Mouse (Mus musculus): Measurements from ENCODE around the gene Mcat. TPM values are rescaled to one million over a fixed set of nuclear protein-coding genes. Genes with fewer than 3 reads are reported as not detected.

Gene Mcat
- polyA plus RNA-seq, 1 experiment: 25.0 TPM

- WGBS: 72% methylated on average over 6 of the region's 6 CpGs
- no peak for TF ChIP-seq CTCF (IDR thresholded peaks at IDR 0.05; ENCODE audit: borderline replicate concordance, insufficient read depth, low read depth, low read length)
- no peak for TF ChIP-seq POLR2A (IDR thresholded peaks at IDR 0.05; ENCODE audit: borderline replicate concordance, insufficient read depth, low read length)
- DNase-seq: no peak
Measured at GRCm38 (mm10) chr15:83591758-83592157, 28.2 kb upstream of the Mcat start.

GRCm38 (mm10) chr15:83590841-83591240 is 27.3 kb upstream of the Mcat start:
- Histone ChIP-seq H3K4me1 (ENCODE audit: control insufficient read depth, insufficient read depth, low read length) (peaks cover 5% of the 10 kb centered on the region; the same call in 1 of the 2 replicates), H3K27me3 (ENCODE audit: control insufficient read depth, insufficient read depth, low read length) (no peaks in the 10 kb centered on the region), H3K4me3 (replicated peaks; ENCODE audit: insufficient read depth, low read depth, low read length) (no peak overlapping the region), H3K27ac (ENCODE audit: insufficient read depth, low read length) (no peak overlapping the region)
- no peak for DNase-seq
- 91% methylated on average over 4 of the region's 4 CpGs for WGBS
- no peak for TF ChIP-seq POLR2A (IDR thresholded peaks at IDR 0.05; ENCODE audit: borderline replicate concordance, insufficient read depth, low read length)
- TF ChIP-seq CTCF (IDR thresholded peaks at IDR 0.05; ENCODE audit: borderline replicate concordance, insufficient read depth, low read depth, low read length): no peak

More at GRCm38 (mm10) chr15:83591758-83592157, 28.2 kb upstream of the Mcat start:
- H3K27me3 ChIP-seq (ENCODE audit: control insufficient read depth, insufficient read depth, low read length): no peaks in the 10 kb centered on the region
- no peak overlapping the region for H3K4me3 ChIP-seq (replicated peaks; ENCODE audit: insufficient read depth, low read depth, low read length)
- H3K4me1 ChIP-seq (ENCODE audit: control insufficient read depth, insufficient read depth, low read length): peaks cover 5% of the 10 kb centered on the region; the same call in 1 of the 2 replicates
- H3K27ac ChIP-seq (ENCODE audit: insufficient read depth, low read length): no peak overlapping the region

GRCm38 (mm10) chr15:83584741-83585220 is 21.2 kb upstream of the Mcat start:
- TF ChIP-seq CTCF (IDR thresholded peaks at IDR 0.05; ENCODE audit: borderline replicate concordance, insufficient read depth, low read depth, low read length) (no peak), POLR2A (IDR thresholded peaks at IDR 0.05; ENCODE audit: borderline replicate concordance, insufficient read depth, low read length) (no peak)
- no peak overlapping the region for H3K4me3 ChIP-seq (replicated peaks; ENCODE audit: insufficient read depth, low read depth, low read length)
- no peaks in the 10 kb centered on the region for H3K27me3 ChIP-seq (ENCODE audit: control insufficient read depth, insufficient read depth, low read length)
- no peaks in the 10 kb centered on the region for H3K4me1 ChIP-seq (ENCODE audit: control insufficient read depth, insufficient read depth, low read length)
- no peak for DNase-seq
- 68% methylated on average over 6 of the region's 6 CpGs for WGBS
- no peak overlapping the region for H3K27ac ChIP-seq (ENCODE audit: insufficient read depth, low read length)

GRCm38 (mm10) chr15:83583419-83584156 is 20.0 kb upstream of the Mcat start:
- no peak for TF ChIP-seq POLR2A (IDR thresholded peaks at IDR 0.05; ENCODE audit: borderline replicate concordance, insufficient read depth, low read length)
- TF ChIP-seq CTCF (IDR thresholded peaks at IDR 0.05; ENCODE audit: borderline replicate concordance, insufficient read depth, low read depth, low read length): peak; percentile 45
- H3K4me3 ChIP-seq (replicated peaks; ENCODE audit: insufficient read depth, low read depth, low read length): no peak overlapping the region
- 75% methylated on average over 8 of the region's 8 CpGs for WGBS
- no peak overlapping the region for H3K27ac ChIP-seq (ENCODE audit: insufficient read depth, low read length)
- H3K4me1 ChIP-seq (ENCODE audit: control insufficient read depth, insufficient read depth, low read length): no peaks in the 10 kb centered on the region
- H3K27me3 ChIP-seq (ENCODE audit: control insufficient read depth, insufficient read depth, low read length): no peaks in the 10 kb centered on the region
- DNase-seq: no peak

- Histone ChIP-seq H3K27me3 (ENCODE audit: control insufficient read depth, insufficient read depth, low read length) (no peaks in the 10 kb centered on the region), H3K4me1 (ENCODE audit: control insufficient read depth, insufficient read depth, low read length) (no peaks in the 10 kb centered on the region), H3K27ac (ENCODE audit: insufficient read depth, low read length) (no peak overlapping the region), H3K4me3 (replicated peaks; ENCODE audit: insufficient read depth, low read depth, low read length) (no peak overlapping the region)
- DNase-seq: no peak
- TF ChIP-seq CTCF (IDR thresholded peaks at IDR 0.05; ENCODE audit: borderline replicate concordance, insufficient read depth, low read depth, low read length): no peak
- TF ChIP-seq POLR2A (IDR thresholded peaks at IDR 0.05; ENCODE audit: borderline replicate concordance, insufficient read depth, low read length): no peak
- 63% methylated on average over 4 of the region's 4 CpGs for WGBS
Measured at GRCm38 (mm10) chr15:83582931-83583330, 19.3 kb upstream of the Mcat start.

- Histone ChIP-seq H3K4me1 (ENCODE audit: control insufficient read depth, insufficient read depth, low read length) (no peaks in the 10 kb centered on the region), H3K4me3 (replicated peaks; ENCODE audit: insufficient read depth, low read depth, low read length) (no peak overlapping the region), H3K27ac (ENCODE audit: insufficient read depth, low read length) (no peak overlapping the region), H3K27me3 (ENCODE audit: control insufficient read depth, insufficient read depth, low read length) (no peaks in the 10 kb centered on the region)
- WGBS: 92% methylated on average over 9 of the region's 9 CpGs
- no peak for TF ChIP-seq POLR2A (IDR thresholded peaks at IDR 0.05; ENCODE audit: borderline replicate concordance, insufficient read depth, low read length)
- no peak for TF ChIP-seq CTCF (IDR thresholded peaks at IDR 0.05; ENCODE audit: borderline replicate concordance, insufficient read depth, low read depth, low read length)
- DNase-seq: no peak
Measured at GRCm38 (mm10) chr15:83576651-83577050, 13.1 kb upstream of the Mcat start.

- no peak overlapping the region for H3K4me3 ChIP-seq (replicated peaks; ENCODE audit: insufficient read depth, low read depth, low read length)
- 96% methylated on average over 8 of the region's 8 CpGs for WGBS
- no peak overlapping the region for H3K27ac ChIP-seq (ENCODE audit: insufficient read depth, low read length)
- TF ChIP-seq POLR2A (IDR thresholded peaks at IDR 0.05; ENCODE audit: borderline replicate concordance, insufficient read depth, low read length) (no peak), CTCF (IDR thresholded peaks at IDR 0.05; ENCODE audit: borderline replicate concordance, insufficient read depth, low read depth, low read length) (no peak)
- no peaks in the 10 kb centered on the region for H3K27me3 ChIP-seq (ENCODE audit: control insufficient read depth, insufficient read depth, low read length)
- no peak for DNase-seq
- no peaks in the 10 kb centered on the region for H3K4me1 ChIP-seq (ENCODE audit: control insufficient read depth, insufficient read depth, low read length)
Measured at GRCm38 (mm10) chr15:83575543-83575942, 12.0 kb upstream of the Mcat start.

- TF ChIP-seq CTCF (IDR thresholded peaks at IDR 0.05; ENCODE audit: borderline replicate concordance, insufficient read depth, low read depth, low read length) (no peak), POLR2A (IDR thresholded peaks at IDR 0.05; ENCODE audit: borderline replicate concordance, insufficient read depth, low read length) (no peak)
- Histone ChIP-seq H3K4me3 (replicated peaks; ENCODE audit: insufficient read depth, low read depth, low read length) (no peak overlapping the region), H3K27me3 (ENCODE audit: control insufficient read depth, insufficient read depth, low read length) (no peaks in the 10 kb centered on the region), H3K27ac (ENCODE audit: insufficient read depth, low read length) (no peak overlapping the region), H3K4me1 (ENCODE audit: control insufficient read depth, insufficient read depth, low read length) (no peaks in the 10 kb centered on the region)
- 71% methylated on average over 6 of the region's 6 CpGs for WGBS
- no peak for DNase-seq
Measured at GRCm38 (mm10) chr15:83574731-83575351, 11.3 kb upstream of the Mcat start.
